Comparison of ENCODE assay signal across 23 mouse cellular contexts in genomic region chr3:123638965-123639364, GRCm38 (mm10). TPM values are rescaled to one million over a fixed set of nuclear protein-coding genes. Genes with fewer than 3 reads are reported as not detected.
DNase-seq lines count a peak whose midpoint lies in the region; ATAC-seq and TF ChIP-seq lines count a peak whose summit lies in the region.
"Had no signal": no experiment of that assay in that cellular context is flagged by ENCODE, and none has a peak within 500 bp of the region (broad histone marks: within the 10 kb centered on the region; RNA-seq: fewer than 3 reads in every experiment).

No protein-coding gene starts in this region.

- H3K4me3 ChIP-seq in forebrain, postnatal 0 days (ENCODE audit: low read depth, low read length), result no peak overlapping the region
- no peak overlapping the region for H3K4me3 ChIP-seq in forebrain, embryonic 15.5 days
- H3K4me3 ChIP-seq in lung, adult 2 months (replicated peaks; ENCODE audit: extremely low read depth, low read depth, low read length), result no peak overlapping the region

- H3K4me1 ChIP-seq in forebrain, postnatal 0 days (ENCODE audit: insufficient read depth), result no peaks in the 10 kb centered on the region
- H3K4me1 ChIP-seq in forebrain, embryonic 15.5 days, result no peaks in the 10 kb centered on the region
- no peaks in the 10 kb centered on the region for H3K4me1 ChIP-seq in lung, adult 2 months (ENCODE audit: control insufficient read depth, insufficient read depth, low read length)

- H3K36me3 ChIP-seq in forebrain, postnatal 0 days (ENCODE audit: insufficient read depth), result no peaks in the 10 kb centered on the region
- H3K36me3 ChIP-seq in forebrain, embryonic 15.5 days, result no peaks in the 10 kb centered on the region
- H3K36me3 ChIP-seq: G1E had no signal

- no peaks in the 10 kb centered on the region for H3K9me3 ChIP-seq in forebrain, postnatal 0 days (ENCODE audit: low read length)
- H3K9me3 ChIP-seq in forebrain, embryonic 15.5 days, result no peaks in the 10 kb centered on the region

- H3K27ac ChIP-seq in forebrain, postnatal 0 days (ENCODE audit: low read depth, low read length), result no peak overlapping the region
- H3K27ac ChIP-seq in forebrain, embryonic 15.5 days (replicated peaks), result no peak overlapping the region

- no peak for TF ChIP-seq POLR2A in lung, adult 2 months (IDR thresholded peaks at IDR 0.05; ENCODE audit: borderline replicate concordance, extremely low read depth, low read depth, low read length)

- no peak overlapping the region for H3K4me2 ChIP-seq in forebrain, postnatal 0 days (ENCODE audit: low read depth)
- H3K4me2 ChIP-seq in forebrain, embryonic 15.5 days (replicated peaks), result no peak overlapping the region

- H3K27me3 ChIP-seq in forebrain, postnatal 0 days (ENCODE audit: insufficient read depth, low read length), result no peaks in the 10 kb centered on the region
- no peaks in the 10 kb centered on the region for H3K27me3 ChIP-seq in forebrain, embryonic 15.5 days
- H3K27me3 ChIP-seq: CH12.LX, Patski had no signal

- DNase-seq in forebrain, postnatal 0 days, result peak; percentile 22
- DNase-seq in frontal cortex, postnatal 14 days (ENCODE audit: low spot score in 2 of 2), result no peak
- DNase-seq in brain, embryonic 18.5 days (ENCODE audit: low read depth, low spot score), result peak; percentile 16
- DNase-seq in telencephalon, adult 2 months (ENCODE audit: low read depth, low spot score), result peak; percentile 27
- DNase-seq in lung, adult 2 months, result no peak
- DNase-seq: adrenal gland, adult 2 months; adrenal gland, adult 8-10 months; adrenal gland, postnatal 10 days; adrenal gland, postnatal 14 days; adrenal gland, postnatal 25 days; adrenal gland, postnatal 36 days; B cell, adult 2 months; cerebellum, adult 11 months; cerebellum, adult 11-12 months; cerebellum, adult 18-20 months had no signal

- WGBS in forebrain, postnatal 0 days, result 57% methylated on average over 1 of the region's 1 CpGs
- whole genome bisulfite sequencing in forebrain, embryonic 15.5 days, result 69% methylated on average over 1 of the region's 1 CpGs
- WGBS in lung, adult 2 months, result 93% methylated on average over 1 of the region's 1 CpGs

- peak; percentile 64; the same call in 1 of the 2 replicates for ATAC-seq in forebrain, postnatal 0 days
- no peak for ATAC-seq in forebrain, embryonic 15.5 days (replicated peaks)
- peak; percentile 59 for ATAC-seq in frontal cortex, adult (ENCODE audit: low TSS enrichment)
- ATAC-seq in megakaryocyte progenitor cell, adult 5-6 weeks (replicated peaks; ENCODE audit: poor library complexity), result no peak
- ATAC-seq: activated CD4-positive, CD25-positive, alpha-beta regulatory T cell, adult 4 months; CD4-positive, CD25-positive, alpha-beta regulatory T cell, adult 4 months; Patski had no signal

- no peak for TF ChIP-seq CTCF in forebrain, postnatal 0 days (IDR thresholded peaks at IDR 0.05; ENCODE audit: low read depth)
- no peak for TF ChIP-seq CTCF in lung, adult 2 months (IDR thresholded peaks at IDR 0.05; ENCODE audit: insufficient read depth, low read length)

- no peak overlapping the region for H3K9ac ChIP-seq in forebrain, postnatal 0 days
- H3K9ac ChIP-seq in forebrain, embryonic 15.5 days (replicated peaks), result no peak overlapping the region

RNA-seq across cellular contexts. Expression of gene Ndst3, which starts 51.7 kb away (rescaled TPM):
- 7.3 and 9.3 TPM in 2 replicates for total RNA-seq in forebrain, postnatal 0 days (2014; rRNA removed)
- polyA plus RNA-seq in forebrain, postnatal 0 days (2015; fragmentation: Nextera tagmentation; extraction: Ambion mirVana), result 2.8 and 4.2 TPM in 2 replicates
- 11.2 and 11.5 TPM in 2 replicates for polyA plus RNA-seq in forebrain, embryonic 15.5 days (2015; fragmentation: Nextera tagmentation; extraction: Ambion mirVana)
- 0.15 TPM in 1 of 2 replicates, not detected in the other for total RNA-seq in megakaryocyte progenitor cell, adult 5-6 weeks (2015)
- total RNA-seq in megakaryocyte progenitor cell, adult 5-6 weeks (2017), result not detected in 2 replicates
- polyA plus RNA-seq in lung, adult 2 months (2012; rRNA removed), result 0.03 and 0.18 TPM in 2 replicates
- polyA plus RNA-seq: activated CD4-positive, CD25-positive, alpha-beta regulatory T cell, adult 4 months; adrenal gland, adult 2 months; CD4-positive, CD25-positive, alpha-beta regulatory T cell, adult 4 months; G1E had no signal

Comparison
In these comparisons a context has a peak if more than half of its experiments do, and no peak if none do; other contexts are left out.
1. ATAC-seq: peak in forebrain, postnatal 0 days (single experiment) and frontal cortex, adult (single experiment); none in forebrain, embryonic 15.5 days (single experiment) and megakaryocyte progenitor cell, adult 5-6 weeks (single experiment).
2. DNase-seq: peak in forebrain, postnatal 0 days (single experiment), brain, embryonic 18.5 days (single experiment) and telencephalon, adult 2 months (single experiment); none in frontal cortex, postnatal 14 days (0 of 2) and lung, adult 2 months (single experiment).